Mouse (Mus musculus): Measurements from ENCODE around the gene Lig3. TPM values are rescaled to one million over a fixed set of nuclear protein-coding genes. Genes with fewer than 3 reads are reported as not detected.
"Not testable (repeated sequence)": the region's sequence is repeated elsewhere in the genome, so short reads cannot be mapped to it uniquely, and the experiment has no call there.

Lig3 gene
- polyA plus RNA-seq, 3 experiments from 2014 or later, result 14.6 to 22.5 (median 21.1) TPM

DNA sequence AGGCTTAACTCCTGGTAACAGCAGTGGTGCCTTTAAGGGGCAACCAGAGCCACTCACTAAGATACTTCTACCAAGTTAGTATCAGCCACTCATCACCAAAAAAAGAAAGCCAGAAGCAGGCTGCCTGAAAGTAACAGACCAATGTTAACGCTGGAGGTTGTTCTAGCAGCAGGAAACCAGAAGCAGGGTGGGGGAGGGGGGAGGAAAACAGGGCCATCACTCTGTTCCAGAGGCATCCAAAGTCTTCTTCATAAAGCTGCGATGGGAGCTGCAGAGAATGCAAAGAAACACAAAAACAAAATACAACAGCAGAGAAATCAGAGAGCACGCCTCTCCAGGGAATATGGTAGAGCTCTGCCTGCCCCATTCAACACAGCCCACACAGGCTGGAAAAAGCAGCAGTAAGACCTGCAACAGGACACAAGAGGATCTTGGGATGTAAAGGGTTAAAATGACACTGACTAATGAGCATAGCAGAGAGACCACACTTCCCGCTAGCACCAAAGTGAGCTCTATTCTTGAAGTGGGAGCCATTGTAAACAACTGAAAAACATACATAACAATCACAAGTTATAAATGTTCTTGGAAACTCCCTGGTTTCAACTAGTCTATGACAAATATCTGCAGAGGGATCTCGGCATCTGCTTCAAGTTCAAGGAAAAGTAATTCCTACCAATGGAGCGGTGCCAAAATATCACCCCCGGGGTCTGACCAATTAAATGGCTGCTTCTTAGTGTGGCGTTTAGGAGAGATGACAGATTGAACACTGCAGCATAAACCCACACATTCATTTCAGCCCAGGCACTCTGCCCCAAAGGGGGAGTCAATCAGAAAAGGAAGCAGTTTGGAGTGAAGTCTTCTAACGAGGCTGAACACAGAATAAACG lies 50.3 kb downstream of the Lig3 start:
- ATAC-seq, result no peak

DNA sequence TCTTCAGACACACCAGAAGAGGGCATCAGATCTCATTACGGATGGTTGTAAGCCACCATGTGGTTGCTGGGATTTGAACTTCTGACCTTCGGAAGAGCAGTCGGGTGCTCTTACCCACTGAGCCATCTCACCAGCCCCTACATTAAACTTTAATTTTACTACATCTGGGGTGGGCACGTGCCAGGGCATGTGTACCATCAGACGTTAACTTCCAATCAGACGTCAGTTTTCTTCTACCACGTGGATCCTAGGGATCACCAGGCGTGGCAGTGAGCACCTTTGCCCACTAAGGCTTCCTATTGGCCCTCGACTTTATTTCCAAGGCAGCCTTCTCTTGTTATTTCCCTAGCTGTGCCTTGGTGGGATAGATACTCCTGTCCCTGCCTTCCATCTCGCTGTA lies 51.5 kb downstream of the Lig3 start:
- ATAC-seq, result not testable (repeated sequence)

DNA sequence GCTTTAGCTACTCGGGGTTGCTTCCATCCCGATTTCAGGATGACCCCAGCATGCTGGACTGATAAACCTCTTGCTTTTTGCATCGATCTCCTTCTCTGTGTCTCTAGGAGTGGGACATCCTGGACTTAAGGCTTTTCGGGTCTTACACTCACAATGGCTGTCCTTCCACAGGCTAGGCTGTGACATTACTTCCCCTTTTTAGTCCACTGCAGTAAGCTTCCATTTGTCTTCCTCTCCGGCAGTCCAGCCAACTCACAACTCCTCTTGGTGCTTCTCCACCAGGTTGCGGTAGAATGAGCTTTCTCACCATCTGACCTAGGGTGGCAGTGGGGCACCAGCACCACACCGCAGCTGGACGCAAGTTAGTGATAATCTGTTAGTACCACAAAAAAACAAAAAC lies 53.0 kb downstream of the Lig3 start:
- no peak for ATAC-seq

DNA sequence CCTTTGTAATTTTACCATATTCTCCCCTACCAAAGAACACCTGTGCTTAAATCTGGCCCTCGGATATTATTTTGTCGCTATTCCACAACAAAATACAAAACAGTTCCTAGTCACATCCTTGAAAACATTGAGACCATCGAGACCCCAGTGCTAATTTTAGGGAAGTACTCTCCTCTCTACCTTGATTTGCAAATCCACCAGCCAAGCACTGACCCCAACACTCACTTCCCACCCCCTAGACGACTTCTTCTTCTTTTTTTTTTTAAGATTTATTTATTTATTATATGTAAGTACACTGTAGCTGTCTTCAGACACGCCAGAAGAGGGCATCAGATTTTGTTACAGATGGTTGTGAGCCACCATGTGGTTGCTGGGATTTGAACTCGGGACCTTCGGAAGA lies 53.5 kb downstream of the Lig3 start:
- ATAC-seq, result not testable (repeated sequence)

- ATAC-seq, result no peak
Observed at GRCm38 (mm10) chr11:82835616-82836432, 54.9 kb downstream of the Lig3 start.

- no peak for ATAC-seq
Observed at GRCm38 (mm10) chr11:82837192-82837591, 56.3 kb downstream of the Lig3 start.

- ATAC-seq, result no peak
Observed at GRCm38 (mm10) chr11:82837848-82838247, 56.9 kb downstream of the Lig3 start.

- ATAC-seq, result no peak
Observed at GRCm38 (mm10) chr11:82838511-82838910, 57.6 kb downstream of the Lig3 start.

DNA sequence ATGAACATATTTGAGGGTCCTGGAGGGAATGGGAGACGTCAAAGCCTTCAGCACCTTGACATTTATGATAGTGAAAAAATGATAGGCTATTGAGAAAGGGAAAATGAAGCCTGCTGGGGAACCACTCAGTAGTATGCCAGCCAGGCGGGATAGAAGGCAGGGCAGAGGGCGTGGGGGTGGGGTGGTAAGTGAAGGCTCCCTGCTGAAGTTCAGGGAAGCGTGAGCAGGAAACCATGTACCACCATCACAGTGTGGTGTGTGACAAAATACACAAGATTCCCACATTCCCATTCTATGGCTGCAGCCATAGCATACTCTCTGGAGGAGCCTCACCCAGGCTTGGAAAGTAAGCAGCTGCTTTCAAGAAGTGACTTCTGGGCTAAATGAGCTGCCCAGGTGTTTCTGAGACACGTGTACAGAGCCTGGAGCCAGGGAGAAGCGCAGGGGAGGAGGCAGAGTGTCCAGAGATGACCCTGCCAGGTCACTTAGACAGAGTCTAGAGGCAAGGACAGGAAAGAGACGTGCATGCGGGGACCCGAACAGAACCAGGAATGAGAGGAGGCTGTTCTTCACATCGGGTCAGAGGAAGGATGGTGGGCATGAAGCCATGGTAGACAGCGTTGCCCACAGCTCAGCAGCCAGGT lies 64.0 kb downstream of the Lig3 start:
- ATAC-seq, result no peak

GRCm38 (mm10) chr11:82845415-82846078 lies 64.6 kb downstream of the Lig3 start:
- no peak for ATAC-seq

- ATAC-seq, result no peak
Observed at GRCm38 (mm10) chr11:82846079-82846436, 65.2 kb downstream of the Lig3 start.

DNA sequence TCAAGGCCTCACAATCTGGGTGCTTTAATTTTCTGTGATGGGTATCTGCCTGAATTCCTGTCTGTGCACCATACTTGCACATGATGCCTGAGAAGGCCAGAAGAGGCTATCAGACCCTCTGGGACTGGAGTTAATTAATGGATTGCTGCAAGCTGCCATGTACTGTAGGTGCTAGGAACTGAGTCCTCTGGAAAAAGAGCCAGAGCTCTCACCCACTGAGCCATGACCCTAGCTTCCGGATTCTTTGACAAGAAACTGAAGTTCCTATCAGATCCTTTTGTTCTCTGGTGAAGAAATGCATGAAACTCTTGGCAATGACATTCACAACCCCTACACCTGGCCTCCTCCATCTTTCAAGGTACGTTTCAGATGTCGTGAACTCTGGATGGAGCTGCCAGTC lies 66.0 kb downstream of the Lig3 start:
- no peak for ATAC-seq

DNA sequence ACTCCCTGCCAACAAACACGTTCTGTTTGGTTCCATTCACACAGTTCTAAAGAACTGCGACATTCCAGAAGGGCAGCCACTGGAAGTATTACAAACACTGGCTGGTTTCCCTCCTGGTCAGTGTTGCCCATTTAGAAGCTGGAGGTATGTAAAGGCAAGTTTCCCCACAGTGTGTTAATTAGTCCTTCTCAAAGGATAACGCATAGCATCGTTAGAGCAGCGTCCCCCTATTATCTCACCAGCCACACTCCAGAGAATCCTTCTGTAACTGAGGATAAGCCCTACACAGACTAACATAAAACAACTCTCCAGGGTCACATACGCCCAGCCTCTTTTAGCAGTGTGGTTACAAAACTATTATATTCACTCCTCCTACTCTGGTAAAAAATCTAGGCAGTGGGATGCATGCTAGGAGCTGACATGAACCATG lies 66.7 kb downstream of the Lig3 start:
- no peak for ATAC-seq

GRCm38 (mm10) chr11:82850259-82850658 lies 69.4 kb downstream of the Lig3 start:
- no peak for ATAC-seq

DNA sequence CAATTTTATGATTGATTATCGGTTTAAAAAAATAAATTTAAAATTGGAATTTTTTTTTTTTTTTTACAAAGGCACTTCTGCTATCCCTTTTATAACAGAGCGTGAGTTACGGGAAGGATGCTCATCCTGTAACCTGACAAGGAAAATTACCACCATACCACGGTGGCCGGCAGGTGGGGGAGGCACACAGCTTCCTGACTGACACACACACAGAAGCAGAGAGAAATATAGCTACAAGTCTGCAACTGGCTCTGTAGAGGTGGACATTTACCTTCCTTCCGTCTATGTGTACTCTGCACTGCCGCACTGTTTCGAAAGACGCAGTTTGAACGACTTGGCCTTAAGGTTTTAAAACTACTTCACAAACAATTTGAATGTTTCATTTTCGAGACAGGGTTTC lies 71.2 kb downstream of the Lig3 start:
- no peak for ATAC-seq

GRCm38 (mm10) chr11:82852540-82852939 lies 71.6 kb downstream of the Lig3 start:
- ATAC-seq, result no peak

- ATAC-seq, result no peak
Observed at GRCm38 (mm10) chr11:82852958-82853357, 72.0 kb downstream of the Lig3 start.

Other genes starting within 250 kb of the Lig3 start
- under 1 TPM in 2 of 3 experiments, not detected in 1; 0.32 to 0.42 TPM for gene Cct6b, start 16.8 kb upstream of the Lig3 start, polyA plus RNA-seq (2017; shearing (Covaris generic))
- gene Zfp830, start 16.8 kb upstream of the Lig3 start, polyA plus RNA-seq (2017; shearing (Covaris generic)), result 10 to 100 TPM; 28.4 to 41.9 (median 31.8) TPM
- 10 to 100 TPM in 1 of 3 experiments, 1 to 10 TPM in 2; 6.0 to 10.1 (median 9.1) TPM for gene Rffl, start 90.1 kb downstream of the Lig3 start, polyA plus RNA-seq (2017; shearing (Covaris generic))
- gene Rad51d, start 109.5 kb downstream of the Lig3 start, polyA plus RNA-seq (2017; shearing (Covaris generic)), result 10 to 100 TPM; 25.9 to 32.4 (median 30.9) TPM
- gene Fndc8, start 111.0 kb downstream of the Lig3 start, polyA plus RNA-seq (2017; shearing (Covaris generic)), result not detected
- gene Nle1, start 127.3 kb downstream of the Lig3 start, polyA plus RNA-seq (2017; shearing (Covaris generic)), result 10 to 100 TPM; 17.9 to 56.0 (median 48.0) TPM
- gene Unc45b, start 129.4 kb downstream of the Lig3 start, polyA plus RNA-seq (2017; shearing (Covaris generic)), result under 1 TPM in 1 of 3 experiments, not detected in 2; 0.25 TPM
- 10 to 100 TPM; 18.0 to 28.9 (median 27.4) TPM for gene Slfn5, start 170.2 kb downstream of the Lig3 start, polyA plus RNA-seq (2017; shearing (Covaris generic))
- gene Slfn9, start 210.7 kb downstream of the Lig3 start, polyA plus RNA-seq (2017; shearing (Covaris generic)), result 10 to 100 TPM; 23.0 to 30.8 (median 23.2) TPM
- 10 to 100 TPM; 52.4 to 79.0 (median 67.6) TPM for gene Slfn8, start 239.7 kb downstream of the Lig3 start, polyA plus RNA-seq (2017; shearing (Covaris generic))